ENCODE assay signal across 13 mouse cellular contexts in the genomic region with DNA sequence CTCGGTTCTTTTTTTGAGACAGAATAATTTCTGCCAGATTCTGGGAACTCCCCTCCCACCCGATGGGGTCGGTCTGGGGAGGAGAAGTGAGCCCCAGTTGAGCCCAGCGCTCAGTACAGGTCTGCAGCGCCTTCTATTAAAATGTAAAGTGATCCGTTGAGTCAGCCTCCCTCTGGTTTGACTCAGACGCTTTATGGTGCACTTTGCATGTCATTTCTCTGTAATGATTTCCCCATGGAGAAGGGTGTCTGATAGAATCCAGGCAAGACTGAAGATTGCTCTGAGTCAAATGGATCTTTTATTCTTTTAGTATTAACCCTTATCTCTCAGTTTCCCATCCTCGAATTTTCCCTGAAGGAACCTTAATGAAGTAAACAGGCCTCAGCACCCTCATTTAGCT.
DNase-seq lines count a peak whose midpoint lies in the region; ATAC-seq and TF ChIP-seq lines count a peak whose summit lies in the region.
"Had no signal": no experiment of that assay in that cellular context is flagged by ENCODE, and none has a peak within 500 bp of the region (broad histone marks: within the 10 kb centered on the region; RNA-seq: fewer than 3 reads in every experiment).

No protein-coding gene starts in this region.

- 20% methylated on average over 8 of the region's 8 CpGs for WGBS in kidney, embryonic 16.5 days
- WGBS in kidney, adult 2 months: 54% methylated on average over 8 of the region's 8 CpGs
- WGBS in forebrain, embryonic 15.5 days: 14% methylated on average over 8 of the region's 8 CpGs
- 11% methylated on average over 8 of the region's 8 CpGs for WGBS in neural tube, embryonic 15.5 days

- no peak for ATAC-seq in kidney, embryonic 16.5 days (ENCODE audit: low FRiP score, low TSS enrichment)
- ATAC-seq in forebrain, embryonic 15.5 days (replicated peaks): no peak
- peak; percentile 26; the same call in 1 of the 2 replicates for ATAC-seq in neural tube, embryonic 15.5 days (ENCODE audit: low FRiP score)
- ATAC-seq: activated CD4-positive, CD25-positive, alpha-beta regulatory T cell, adult 4 months had no signal

- no peaks in the 10 kb centered on the region for H3K36me3 ChIP-seq in kidney, embryonic 16.5 days (ENCODE audit: insufficient read depth, low read length)
- no peaks in the 10 kb centered on the region for H3K36me3 ChIP-seq in kidney, adult 2 months (ENCODE audit: control insufficient read depth, insufficient read depth, low read length)
- no peaks in the 10 kb centered on the region for H3K36me3 ChIP-seq in forebrain, embryonic 15.5 days
- no peaks in the 10 kb centered on the region for H3K36me3 ChIP-seq in neural tube, embryonic 15.5 days

- no peak for TF ChIP-seq POLR2A in kidney, adult 2 months (IDR thresholded peaks at IDR 0.05; ENCODE audit: low read depth, low read length)

- H3K9ac ChIP-seq in kidney, embryonic 16.5 days (replicated peaks; ENCODE audit: low read length): 0 out of 2 replicates have a peak overlapping the region, but pooled peaks have one; percentile 26
- H3K9ac ChIP-seq in forebrain, embryonic 15.5 days (replicated peaks): no peak overlapping the region
- no peak overlapping the region for H3K9ac ChIP-seq in neural tube, embryonic 15.5 days (replicated peaks)

- H3K27ac ChIP-seq in kidney, embryonic 16.5 days (ENCODE audit: low read length): no peak overlapping the region
- no peak overlapping the region for H3K27ac ChIP-seq in kidney, adult 2 months (ENCODE audit: insufficient read depth, low read depth, low read length)
- H3K27ac ChIP-seq in forebrain, embryonic 15.5 days (replicated peaks): peak overlapping the region; percentile 27
- H3K27ac ChIP-seq in neural tube, embryonic 15.5 days (replicated peaks): peak overlapping the region; percentile 70

- H3K27me3 ChIP-seq in kidney, embryonic 16.5 days (ENCODE audit: insufficient read depth, low read length): no peaks in the 10 kb centered on the region
- H3K27me3 ChIP-seq in kidney, adult 2 months (replicated peaks; ENCODE audit: control insufficient read depth, insufficient read depth, low read length): no peaks in the 10 kb centered on the region
- no peaks in the 10 kb centered on the region for H3K27me3 ChIP-seq in forebrain, embryonic 15.5 days
- H3K27me3 ChIP-seq in neural tube, embryonic 15.5 days (replicated peaks): no peaks in the 10 kb centered on the region

- H3K4me3 ChIP-seq in kidney, embryonic 16.5 days (ENCODE audit: low read length): no peak overlapping the region
- no peak overlapping the region for H3K4me3 ChIP-seq in kidney, adult 2 months (ENCODE audit: insufficient read depth, low read depth, low read length)
- no peak overlapping the region for H3K4me3 ChIP-seq in forebrain, embryonic 15.5 days
- no peak overlapping the region for H3K4me3 ChIP-seq in neural tube, embryonic 15.5 days (replicated peaks)
- H3K4me3 ChIP-seq: megakaryocyte, embryonic 14.5 days had no signal

- no peak for TF ChIP-seq CTCF in kidney, adult 2 months (conservative IDR thresholded peaks at IDR 0.05; ENCODE audit: insufficient read depth, insufficient read length, low read depth, low read length)

- H3K4me2 ChIP-seq in kidney, embryonic 16.5 days (replicated peaks; ENCODE audit: low read depth, low read length): no peak overlapping the region
- no peak overlapping the region for H3K4me2 ChIP-seq in forebrain, embryonic 15.5 days (replicated peaks)
- H3K4me2 ChIP-seq in neural tube, embryonic 15.5 days: no peak overlapping the region

- peaks cover 6% of the 10 kb centered on the region; the same call in 1 of the 2 replicates for H3K4me1 ChIP-seq in kidney, embryonic 16.5 days (ENCODE audit: insufficient read depth, low read length)
- H3K4me1 ChIP-seq in kidney, adult 2 months (ENCODE audit: control insufficient read depth, insufficient read depth, low read length): no peaks in the 10 kb centered on the region
- H3K4me1 ChIP-seq in forebrain, embryonic 15.5 days: peaks cover 79% of the 10 kb centered on the region
- H3K4me1 ChIP-seq in neural tube, embryonic 15.5 days: peaks cover 76% of the 10 kb centered on the region
- H3K4me1 ChIP-seq: megakaryocyte, embryonic 14.5 days had no signal

- no peak for DNase-seq in kidney, adult 2 months
- peak; percentile 51 for DNase-seq in mesoderm, embryonic 11.5 days (ENCODE audit: low read depth, low spot score)
- DNase-seq in right cerebral cortex, postnatal 10 days (ENCODE audit: low spot score in 2 of 2): no peak
- DNase-seq in cerebellum, postnatal 36 days: no peak
- DNase-seq in gastrocnemius, postnatal 25 days: no peak
- DNase-seq: cerebellum, adult 18-20 months; kidney, postnatal 14 days; lung, adult 18-20 months had no signal

- H3K9me3 ChIP-seq in kidney, embryonic 16.5 days (ENCODE audit: low read length): no peaks in the 10 kb centered on the region
- no peaks in the 10 kb centered on the region for H3K9me3 ChIP-seq in forebrain, embryonic 15.5 days
- H3K9me3 ChIP-seq in neural tube, embryonic 15.5 days (replicated peaks): no peaks in the 10 kb centered on the region
- H3K9me3 ChIP-seq: megakaryocyte, embryonic 14.5 days had no signal

Comparison
In these comparisons a context has a peak if more than half of its experiments do, and no peak if none do; other contexts are left out.
1. H3K27ac ChIP-seq: peak in forebrain, embryonic 15.5 days (single experiment) and neural tube, embryonic 15.5 days (single experiment); none in kidney, embryonic 16.5 days (single experiment) and kidney, adult 2 months (single experiment).